Mouse (Mus musculus): ENCODE measurements around the gene 4930467E23Rik. TPM values are rescaled to one million over a fixed set of nuclear protein-coding genes. Genes with fewer than 3 reads are reported as not detected.
"Not testable (repeated sequence)": the region's sequence is repeated elsewhere in the genome, so short reads cannot be mapped to it uniquely, and the experiment has no call there.

4930467E23Rik gene
- total RNA-seq, 2 experiments from 2014 or later, result 0.12 to 0.65 TPM

- DNase-seq, result not testable (repeated sequence)
Observed at GRCm38 (mm10) chr8:19781328-19782114, 52.1 kb downstream of the 4930467E23Rik start.

GRCm38 (mm10) chr8:19782736-19783135, 53.4 kb downstream of the 4930467E23Rik start:
- DNase-seq, result not testable (repeated sequence)

GRCm38 (mm10) chr8:19783860-19784259, 54.5 kb downstream of the 4930467E23Rik start:
- DNase-seq, result not testable (repeated sequence)

DNA sequence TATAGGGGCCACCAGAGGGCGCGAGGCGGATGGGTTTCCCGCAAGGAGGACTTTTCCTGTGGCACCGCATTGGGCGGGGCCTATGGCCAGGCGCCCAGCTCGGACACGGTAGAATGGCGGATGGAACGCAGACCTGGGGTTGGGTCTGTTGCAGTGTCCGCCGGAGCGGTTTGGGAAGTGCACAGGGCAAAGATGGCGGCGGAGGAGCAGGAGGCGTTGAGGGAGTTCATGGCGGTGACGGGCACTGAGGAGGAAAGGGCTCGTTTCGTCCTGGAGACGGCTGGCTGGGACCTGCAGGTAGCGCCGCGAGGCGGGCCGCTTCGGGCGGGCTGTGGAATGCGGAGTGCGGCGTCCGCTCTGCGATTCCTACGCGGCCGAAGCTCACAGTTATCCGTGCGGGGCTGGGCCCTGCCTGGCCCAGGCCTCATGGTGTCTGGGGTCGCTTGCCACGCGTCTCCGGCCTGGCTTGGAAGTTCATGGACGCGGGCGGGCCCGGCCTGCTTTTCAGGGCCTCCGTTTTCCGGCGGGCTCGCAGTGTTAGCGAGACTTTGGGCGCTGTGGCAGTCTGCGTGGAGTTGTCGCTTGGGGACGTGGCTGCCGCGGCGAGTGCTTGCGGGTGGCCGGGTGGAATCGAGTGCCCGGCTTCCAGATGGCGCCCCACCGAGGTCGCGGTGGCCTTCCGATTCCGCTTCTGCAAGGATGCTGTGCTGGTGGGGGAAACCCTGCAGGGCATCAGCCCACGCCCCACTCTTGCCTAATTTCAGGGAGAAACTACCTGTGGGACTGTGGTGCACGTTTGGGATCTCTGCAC, 55.4 kb downstream of the 4930467E23Rik start:
- peak; percentile 99 for DNase-seq

DNA sequence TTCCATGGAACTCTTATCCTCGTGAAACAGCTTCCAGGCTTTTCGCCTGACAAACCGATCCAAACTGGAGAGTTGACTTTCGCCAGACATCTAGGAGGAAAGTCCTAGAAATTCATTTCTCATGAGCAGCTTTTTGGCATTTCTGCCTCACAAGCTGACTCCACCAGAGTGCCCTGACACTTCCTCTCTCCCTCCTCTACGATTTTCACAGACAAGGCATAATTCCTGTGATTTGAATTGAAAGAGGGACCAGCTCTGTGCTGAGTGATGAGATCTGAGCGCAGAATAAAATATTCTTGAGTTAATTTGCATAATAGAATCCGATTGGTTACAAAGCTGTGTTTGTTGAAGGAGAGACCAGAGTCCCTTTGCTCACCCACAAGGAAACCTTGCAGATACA, 63.3 kb downstream of the 4930467E23Rik start:
- not testable (repeated sequence) for DNase-seq

Other genes starting within 250 kb of the 4930467E23Rik start
- not detected for gene Defb7, start 234.5 kb upstream of the 4930467E23Rik start, total RNA-seq (2021)
- under 1 TPM in 1 of 2 experiments, not detected in 1; 0.32 TPM for gene Gm31371, start 173.8 kb downstream of the 4930467E23Rik start, total RNA-seq (2021)